Mouse (Mus musculus): ENCODE data around the gene Map3k20. TPM values are rescaled to one million over a fixed set of nuclear protein-coding genes. Genes with fewer than 3 reads are reported as not detected.
A peak's percentile ranks its signal among the peaks of the same experiment; 100 is the strongest.

Gene Map3k20
- polyA plus RNA-seq, 1 experiment from 2014 or later = 7.5 TPM

DNA sequence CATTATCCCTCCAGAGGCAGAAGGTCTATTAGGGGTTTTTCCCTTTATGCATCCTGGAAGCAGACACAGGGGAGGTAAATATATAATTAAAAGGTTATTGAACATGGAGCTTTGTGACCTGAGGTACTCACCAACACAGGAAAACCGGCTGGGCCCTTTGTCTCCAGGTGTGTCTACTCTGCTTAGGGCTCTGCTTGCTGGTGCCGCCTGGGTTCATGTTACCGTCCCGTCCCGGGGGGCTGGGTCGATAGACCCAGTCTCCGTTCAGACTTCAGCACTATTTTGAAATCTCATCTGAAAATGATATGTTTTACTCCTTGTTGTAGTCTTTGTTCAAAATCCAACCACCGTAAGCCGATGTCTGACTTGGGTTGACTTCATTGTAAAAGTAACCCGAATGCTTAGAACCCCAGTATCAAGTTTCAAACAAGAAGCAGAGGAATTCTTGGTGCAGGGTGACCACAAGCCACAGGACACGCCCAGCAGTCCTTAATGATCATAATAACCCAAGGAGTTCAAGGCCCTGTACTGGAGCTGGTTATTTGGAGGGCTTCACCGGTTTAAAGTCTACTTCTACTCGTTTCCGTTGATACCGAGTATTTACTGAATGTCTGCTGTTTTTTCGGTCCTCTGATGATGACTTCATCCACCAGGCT, 186.1 kb downstream of the Map3k20 start:
- Histone ChIP-seq H3K9me3 (replicated peaks) (no peaks in the 10 kb centered on the region), H3K4me2 (no peak overlapping the region), H3K9ac (no peak overlapping the region), H3K4me1 (replicated peaks) (peaks cover 26% of the 10 kb centered on the region), H3K36me3 (replicated peaks) (no peaks in the 10 kb centered on the region), H3K4me3 (replicated peaks) (no peak overlapping the region), H3K27ac (replicated peaks) (no peak overlapping the region), H3K27me3 (no peaks in the 10 kb centered on the region)
- 56% methylated on average over 16 of the region's 16 CpGs for WGBS (ENCODE audit: insufficient replicate concordance)
- no peak for ATAC-seq (ENCODE audit: insufficient read depth)

DNA sequence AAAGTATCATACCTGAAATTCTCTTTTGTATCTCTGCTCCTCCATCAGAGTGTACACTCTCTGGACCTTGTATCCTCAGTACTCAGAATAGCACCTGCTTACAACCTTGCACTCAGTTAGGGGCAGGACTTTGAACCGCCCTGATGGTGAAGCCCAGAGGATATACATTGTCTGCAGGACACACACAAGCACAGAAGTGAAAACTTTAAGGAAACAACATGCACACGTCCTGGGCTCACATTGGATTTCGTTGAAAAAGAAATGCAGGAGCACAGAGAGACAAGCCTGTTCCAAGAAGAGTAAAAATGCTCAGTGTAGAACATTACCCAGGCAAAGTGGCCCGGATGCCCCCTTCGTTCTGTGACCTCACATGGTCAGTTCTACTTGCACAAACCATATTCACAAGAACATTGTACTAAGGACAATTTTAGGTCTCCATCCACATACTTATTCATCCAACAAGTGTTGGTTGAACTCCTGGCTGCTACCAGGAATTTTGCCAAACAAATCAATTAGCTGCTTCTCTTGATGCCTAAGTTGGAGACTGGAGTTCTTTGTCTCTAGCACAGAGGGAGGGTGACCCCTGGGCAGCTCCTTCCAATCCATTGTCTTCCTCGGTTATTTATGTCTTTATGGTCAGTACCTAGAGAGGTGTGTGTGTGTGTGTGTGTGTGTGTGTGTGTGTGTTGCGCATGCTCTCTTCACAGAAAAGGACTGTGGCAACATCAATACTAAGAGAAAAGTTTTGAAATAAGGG, 189.3 kb downstream of the Map3k20 start:
- ATAC-seq (ENCODE audit: insufficient read depth) = no peak
- Histone ChIP-seq H3K4me3 (replicated peaks) (peak overlapping the region; percentile 91), H3K4me1 (replicated peaks) (peaks cover 50% of the 10 kb centered on the region), H3K9ac (no peak overlapping the region), H3K27ac (replicated peaks) (peak overlapping the region; percentile 90), H3K27me3 (no peaks in the 10 kb centered on the region), H3K36me3 (replicated peaks) (peaks cover 10% of the 10 kb centered on the region), H3K9me3 (replicated peaks) (no peaks in the 10 kb centered on the region), H3K4me2 (peak overlapping the region; percentile 90)
- 33% methylated on average over 7 of the region's 7 CpGs for WGBS (ENCODE audit: insufficient replicate concordance)

DNA sequence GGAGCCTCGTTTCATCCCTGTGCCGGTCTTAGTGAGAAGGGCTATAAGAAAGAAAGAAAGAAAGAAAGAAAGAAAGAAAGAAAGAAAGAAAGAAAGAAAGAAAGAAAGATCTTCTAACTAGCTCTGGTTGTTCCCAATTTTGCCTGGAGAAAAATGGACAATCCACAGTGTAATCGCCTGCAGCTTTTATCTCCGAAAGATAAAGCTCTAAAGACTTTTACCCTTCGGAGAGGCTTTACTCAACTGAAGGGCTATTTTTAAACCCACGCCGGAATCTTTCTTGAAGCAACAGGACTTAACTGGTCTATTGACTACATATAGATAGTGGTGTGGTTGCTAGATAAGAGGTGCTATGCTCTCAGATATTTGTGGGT, 190.0 kb downstream of the Map3k20 start:
- peak overlapping the region; percentile 90 for H3K4me2 ChIP-seq
- no peaks in the 10 kb centered on the region for H3K27me3 ChIP-seq
- peak overlapping the region; percentile 90 for H3K27ac ChIP-seq (replicated peaks)
- H3K4me3 ChIP-seq (replicated peaks) = peak overlapping the region; percentile 91
- peak overlapping the region; percentile 80 for H3K9ac ChIP-seq
- peaks cover 53% of the 10 kb centered on the region for H3K4me1 ChIP-seq (replicated peaks)
- ATAC-seq (ENCODE audit: insufficient read depth) = peak; percentile 70; the same call in 1 of the 2 replicates
- peaks cover 17% of the 10 kb centered on the region for H3K36me3 ChIP-seq (replicated peaks)
- 0% methylated on average over 7 of the region's 7 CpGs for WGBS (ENCODE audit: insufficient replicate concordance)
- no peaks in the 10 kb centered on the region for H3K9me3 ChIP-seq (replicated peaks)

- under 1% methylated on average over 58 of the region's 58 CpGs for WGBS (ENCODE audit: insufficient replicate concordance)
- Histone ChIP-seq H3K9ac (peak within 1 kb of the TSS; percentile 80), H3K27me3 (no peaks in the 10 kb centered on the region), H3K9me3 (replicated peaks) (no peaks in the 10 kb centered on the region), H3K36me3 (replicated peaks) (peaks cover 22% of the 10 kb centered on the region), H3K27ac (replicated peaks) (peak within 1 kb of the TSS; percentile 90), H3K4me1 (replicated peaks) (peaks cover 53% of the 10 kb centered on the region), H3K4me2 (peak within 1 kb of the TSS; percentile 90), H3K4me3 (replicated peaks) (peak within 1 kb of the TSS; percentile 91)
- ATAC-seq (ENCODE audit: insufficient read depth) = peak; percentile 86
Measured at GRCm38 (mm10) chr2:72475797-72476485, 190.5 kb downstream of the Map3k20 start, which contains the start of gene Cdca7. Cdca7 (plus strand) TSS chr2:72476159.

- peak overlapping the region; percentile 90 for H3K4me2 ChIP-seq
- peaks cover 53% of the 10 kb centered on the region for H3K4me1 ChIP-seq (replicated peaks)
- peak overlapping the region; percentile 91 for H3K4me3 ChIP-seq (replicated peaks)
- peaks cover 29% of the 10 kb centered on the region for H3K36me3 ChIP-seq (replicated peaks)
- H3K9me3 ChIP-seq (replicated peaks) = no peaks in the 10 kb centered on the region
- H3K9ac ChIP-seq = peak overlapping the region; percentile 80
- H3K27ac ChIP-seq (replicated peaks) = peak overlapping the region; percentile 90
- ATAC-seq (ENCODE audit: insufficient read depth) = peak; percentile 48
- whole genome bisulfite sequencing (ENCODE audit: insufficient replicate concordance) = under 1% methylated on average over 53 of the region's 53 CpGs
- no peaks in the 10 kb centered on the region for H3K27me3 ChIP-seq
Measured at GRCm38 (mm10) chr2:72476486-72477211, 191.2 kb downstream of the Map3k20 start.

DNA sequence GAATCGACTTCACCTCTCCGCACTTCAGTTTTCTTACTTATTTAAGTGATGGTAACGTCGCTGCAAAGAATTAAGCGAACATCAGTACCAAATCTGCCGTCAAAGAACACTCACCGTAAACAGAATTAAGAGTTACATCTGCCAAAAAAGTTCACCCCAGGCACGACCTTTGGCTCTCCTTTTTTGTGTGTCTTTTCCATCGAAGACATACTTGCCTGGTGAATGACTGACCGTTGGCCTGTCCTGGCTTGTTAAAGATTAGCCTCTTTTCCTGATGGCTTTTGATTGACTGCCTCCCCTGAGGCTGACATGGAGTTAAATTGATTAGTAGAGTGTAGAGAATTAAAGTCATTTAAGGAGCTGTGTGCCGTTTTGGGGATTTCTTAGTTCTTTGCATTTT, 191.8 kb downstream of the Map3k20 start:
- Histone ChIP-seq H3K4me3 (replicated peaks) (peak overlapping the region; percentile 91), H3K9ac (peak overlapping the region; percentile 80), H3K27me3 (no peaks in the 10 kb centered on the region), H3K36me3 (replicated peaks) (peaks cover 35% of the 10 kb centered on the region), H3K4me1 (replicated peaks) (peaks cover 53% of the 10 kb centered on the region), H3K9me3 (replicated peaks) (no peaks in the 10 kb centered on the region), H3K27ac (replicated peaks) (peak overlapping the region; percentile 90), H3K4me2 (peak overlapping the region; percentile 90)
- no peak for ATAC-seq (ENCODE audit: insufficient read depth)
- WGBS (ENCODE audit: insufficient replicate concordance) = 4% methylated on average over 11 of the region's 11 CpGs

DNA sequence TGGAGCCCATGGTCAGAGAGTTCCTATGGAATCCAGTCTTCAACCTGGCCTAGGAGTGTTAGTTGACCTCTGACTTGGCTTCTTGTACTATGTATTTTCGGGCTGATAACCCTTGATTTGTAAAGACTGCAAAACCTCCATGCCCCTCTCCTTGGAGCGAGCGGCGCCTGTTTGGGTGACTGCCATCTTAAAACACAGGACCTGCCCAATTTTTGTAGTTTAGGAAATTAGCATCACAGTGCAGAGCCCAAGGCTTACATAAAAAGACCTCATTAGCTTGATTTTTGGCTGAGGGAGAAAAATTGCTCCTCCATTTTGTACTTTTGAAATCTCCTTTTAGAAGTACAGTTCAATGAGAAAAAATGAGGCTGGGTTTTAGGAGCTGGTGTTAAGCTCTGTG, 192.7 kb downstream of the Map3k20 start:
- Histone ChIP-seq H3K27me3 (no peaks in the 10 kb centered on the region), H3K4me2 (peak overlapping the region; percentile 90), H3K9ac (peak overlapping the region; percentile 80; the same call in 1 of the 2 replicates), H3K4me1 (replicated peaks) (peaks cover 49% of the 10 kb centered on the region), H3K27ac (replicated peaks) (no peak overlapping the region), H3K36me3 (replicated peaks) (peaks cover 44% of the 10 kb centered on the region), H3K4me3 (replicated peaks) (peak overlapping the region; percentile 91), H3K9me3 (replicated peaks) (no peaks in the 10 kb centered on the region)
- 74% methylated on average over 4 of the region's 4 CpGs for WGBS (ENCODE audit: insufficient replicate concordance)
- ATAC-seq (ENCODE audit: insufficient read depth) = no peak

GRCm38 (mm10) chr2:72478921-72479320, 193.5 kb downstream of the Map3k20 start:
- H3K27ac ChIP-seq (replicated peaks) = no peak overlapping the region
- peaks cover 41% of the 10 kb centered on the region for H3K4me1 ChIP-seq (replicated peaks)
- no peak for ATAC-seq (ENCODE audit: insufficient read depth)
- H3K9me3 ChIP-seq (replicated peaks) = no peaks in the 10 kb centered on the region
- peaks cover 52% of the 10 kb centered on the region for H3K36me3 ChIP-seq (replicated peaks)
- H3K4me2 ChIP-seq = peak overlapping the region; percentile 90
- no peaks in the 10 kb centered on the region for H3K27me3 ChIP-seq
- WGBS (ENCODE audit: insufficient replicate concordance) = 82% methylated on average over 13 of the region's 13 CpGs
- H3K4me3 ChIP-seq (replicated peaks) = no peak overlapping the region
- 0 out of 2 replicates have a peak overlapping the region, but pooled peaks have one; percentile 80 for H3K9ac ChIP-seq

GRCm38 (mm10) chr2:72479818-72480217, 194.4 kb downstream of the Map3k20 start:
- WGBS (ENCODE audit: insufficient replicate concordance) = 70% methylated on average over 9 of the region's 9 CpGs
- no peak overlapping the region for H3K9ac ChIP-seq
- peaks cover 34% of the 10 kb centered on the region for H3K4me1 ChIP-seq (replicated peaks)
- no peak overlapping the region for H3K4me3 ChIP-seq (replicated peaks)
- ATAC-seq (ENCODE audit: insufficient read depth) = no peak
- H3K36me3 ChIP-seq (replicated peaks) = peaks cover 61% of the 10 kb centered on the region
- H3K9me3 ChIP-seq (replicated peaks) = no peaks in the 10 kb centered on the region
- no peaks in the 10 kb centered on the region for H3K27me3 ChIP-seq
- no peak overlapping the region for H3K27ac ChIP-seq (replicated peaks)
- peak overlapping the region; percentile 13; the same call in 1 of the 2 replicates for H3K4me2 ChIP-seq

DNA sequence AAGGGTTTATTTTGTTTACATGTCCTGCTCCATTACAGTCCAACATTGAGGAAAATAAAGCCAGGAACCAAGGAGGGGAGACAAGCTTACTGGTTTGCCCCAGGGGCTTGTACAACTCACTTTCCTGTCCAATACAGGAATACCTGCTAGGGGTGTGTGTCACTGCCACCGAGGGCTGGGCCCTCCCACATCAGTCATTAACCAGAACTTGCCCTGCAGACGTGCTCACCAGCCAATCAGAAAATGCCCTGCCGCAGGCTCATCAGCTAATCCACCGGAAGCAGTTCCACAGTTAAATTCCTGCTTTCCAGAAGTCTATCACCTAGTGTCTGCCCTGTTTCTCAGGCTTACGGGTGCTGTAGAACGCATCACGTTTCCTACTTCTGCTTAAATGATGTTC, 206.2 kb downstream of the Map3k20 start:
- no peaks in the 10 kb centered on the region for H3K9me3 ChIP-seq (replicated peaks)
- H3K4me2 ChIP-seq = no peak overlapping the region
- no peak overlapping the region for H3K9ac ChIP-seq
- H3K36me3 ChIP-seq (replicated peaks) = 0 out of 2 replicates have a peak, but pooled peaks cover 9% of the 10 kb centered on the region
- ATAC-seq (ENCODE audit: insufficient read depth) = no peak
- no peak overlapping the region for H3K27ac ChIP-seq (replicated peaks)
- H3K27me3 ChIP-seq = peaks cover 7% of the 10 kb centered on the region; the same call in 1 of the 2 replicates
- 46% methylated on average over 7 of the region's 7 CpGs for WGBS (ENCODE audit: insufficient replicate concordance)
- H3K4me3 ChIP-seq (replicated peaks) = no peak overlapping the region
- H3K4me1 ChIP-seq (replicated peaks) = no peaks in the 10 kb centered on the region
